Mouse (Mus musculus) lung, postnatal 0 days (tissue): Measurements from ENCODE around the gene Adgrf1. TPM values are rescaled to one million over a fixed set of nuclear protein-coding genes. Genes with fewer than 3 reads are reported as not detected.

Source experiments
- ATAC-seq: fragments of 200-750 bp; cut with Nextera tagmentation; 2 replicates; pipeline ENCODE4 v1.8.0; 2017; ENCODE audit warnings: moderate library complexity
- DNase-seq: peaks from one replicate; pipeline ENCODE4 v3.0.0-alpha.2; 2016; ENCODE audit warnings: low spot score
- H3K27ac ChIP-seq: fragments of 300-500 bp; sonication (generic); 2 replicates; pipeline ENCODE4 v1.5.1; 2014; ENCODE audit warnings: antibody characterized with exemption, mild to moderate bottlenecking, low read length, mixed read lengths
- H3K27me3 ChIP-seq: fragments of 300-500 bp; sonication (generic); replicated peaks from 2 replicates; pipeline ENCODE4 v1.6.1; 2014; ENCODE audit warnings: low read length, mixed read lengths; ENCODE audit not compliant: insufficient read depth
- H3K36me3 ChIP-seq: fragments of 300-500 bp; sonication (generic); 2 replicates; pipeline ENCODE4 v1.6.1; 2014; ENCODE audit warnings: low read length, mixed read lengths; ENCODE audit not compliant: insufficient read depth
- H3K4me1 ChIP-seq: fragments of 300-500 bp; sonication (generic); 2 replicates; pipeline ENCODE4 v1.6.1; 2014; ENCODE audit warnings: antibody characterized with exemption, low read depth, low read length, mixed read lengths; ENCODE audit not compliant: insufficient read depth
- H3K4me2 ChIP-seq: fragments of 300-500 bp; sonication (generic); replicated peaks from 2 replicates; pipeline ENCODE4 v1.6.1; 2014; ENCODE audit warnings: low read depth, mild to moderate bottlenecking, low read length, moderate library complexity, mixed read lengths
- H3K4me3 ChIP-seq: fragments of 300-500 bp; sonication (generic); 2 replicates; pipeline ENCODE4 v1.5.1; 2014; ENCODE audit warnings: low read depth, low read length
- H3K9ac ChIP-seq: fragments of 300-500 bp; sonication (generic); replicated peaks from 2 replicates; pipeline ENCODE4 v1.6.1; 2014; ENCODE audit warnings: low read depth, mild to moderate bottlenecking
- H3K9me3 ChIP-seq: fragments of 300-500 bp; sonication (generic); 2 replicates; pipeline ENCODE4 v1.6.1; 2016; ENCODE audit warnings: low read length, mixed read lengths
- CTCF ChIP-seq: IDR thresholded peaks from 2 replicates; pipeline ENCODE4 v1.5.1; 2016; ENCODE audit warnings: antibody characterized with exemption, mild to moderate bottlenecking
- EP300 ChIP-seq: IDR thresholded peaks from 2 replicates; pipeline ENCODE4 v1.6.1; 2016; ENCODE audit warnings: antibody characterized with exemption, mild to moderate bottlenecking, control low read depth
- WGBS: fragments of 180-500 bp; shearing (Covaris S2); extraction: QIAGEN DNeasy Blood & Tissue Kit; methylation state at CpG from one replicate; pipeline ENCODE4 v1.1.7; 2014; 5-methylcytosine and 5-hydroxymethylcytosine counted together
- polyA plus RNA-seq: library from polyadenylated mRNA; unstranded; fragments of >200 nt; fragmentation: Nextera tagmentation; extraction: Ambion mirVana; gene quantifications from 2 replicates; pipeline ENCODE4 v1.2.1, GENCODE M21; 2015

The Adgrf1 gene
- polyA plus RNA-seq, 1 experiment from 2014 or later: not detected

GRCm38 (mm10) chr17:43362362-43362761 lies 92.2 kb downstream of the Adgrf1 start:
- DNase-seq: peak; percentile 60
- Histone ChIP-seq H3K4me2 (peak overlapping the region; percentile 52), H3K27me3 (no peaks in the 10 kb centered on the region), H3K9me3 (no peaks in the 10 kb centered on the region), H3K4me1 (peaks cover 7% of the 10 kb centered on the region; the same call in 1 of the 2 replicates), H3K4me3 (peak overlapping the region; percentile 38), H3K9ac (no peak overlapping the region), H3K27ac (peak overlapping the region; percentile 22; the same call in 1 of the 2 replicates), H3K36me3 (no peaks in the 10 kb centered on the region)
- no peak for TF ChIP-seq CTCF
- no peak for TF ChIP-seq EP300
- 18% methylated on average over 11 of the region's 11 CpGs for WGBS
- ATAC-seq: 0 out of 2 replicates have a peak, but pooled peaks have one; percentile 29

- H3K36me3 ChIP-seq: no peaks in the 10 kb centered on the region
- no peak overlapping the region for H3K9ac ChIP-seq
- H3K4me1 ChIP-seq: peaks cover 7% of the 10 kb centered on the region; the same call in 1 of the 2 replicates
- DNase-seq (no peak), ATAC-seq (no peak)
- whole genome bisulfite sequencing: 59% methylated on average over 6 of the region's 6 CpGs
- peak overlapping the region; percentile 38; the same call in 1 of the 2 replicates for H3K4me3 ChIP-seq
- TF ChIP-seq EP300 (no peak), CTCF (no peak)
- no peaks in the 10 kb centered on the region for H3K27me3 ChIP-seq
- H3K27ac ChIP-seq: peak overlapping the region; percentile 22
- no peaks in the 10 kb centered on the region for H3K9me3 ChIP-seq
- H3K4me2 ChIP-seq: peak overlapping the region; percentile 52
Measured at GRCm38 (mm10) chr17:43362881-43363280, 92.8 kb downstream of the Adgrf1 start.

DNA sequence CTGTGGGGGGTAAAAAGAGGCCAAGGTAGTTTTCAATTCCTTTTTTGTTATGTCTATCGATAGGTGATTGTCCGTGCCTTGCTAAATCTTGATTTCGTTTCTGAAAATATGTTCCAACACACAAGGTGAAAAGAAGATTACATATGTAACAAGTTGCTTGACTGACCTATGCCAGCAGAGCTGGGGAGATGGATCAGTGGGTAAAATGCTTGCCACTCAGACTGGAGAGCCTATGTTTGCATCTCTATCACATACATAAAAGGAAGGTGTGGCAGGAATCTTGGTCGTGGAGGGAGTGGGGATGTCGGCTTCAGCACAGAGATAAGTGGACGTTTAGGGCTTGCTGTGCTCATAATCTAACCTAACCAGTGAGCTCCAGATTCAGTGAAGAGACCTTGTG lies 93.8 kb downstream of the Adgrf1 start:
- no peaks in the 10 kb centered on the region for H3K27me3 ChIP-seq
- H3K27ac ChIP-seq: peak overlapping the region; percentile 20; the same call in 1 of the 2 replicates
- H3K36me3 ChIP-seq: no peaks in the 10 kb centered on the region
- H3K9ac ChIP-seq: no peak overlapping the region
- no peak for ATAC-seq
- no peak overlapping the region for H3K4me3 ChIP-seq
- H3K4me1 ChIP-seq: 0 out of 2 replicates have a peak, but pooled peaks cover 3% of the 10 kb centered on the region
- H3K9me3 ChIP-seq: no peaks in the 10 kb centered on the region
- no peak for TF ChIP-seq CTCF
- no peak for TF ChIP-seq EP300
- 0 out of 2 replicates have a peak overlapping the region, but pooled peaks have one; percentile 20 for H3K4me2 ChIP-seq
- DNase-seq: no peak
- WGBS: 49% methylated on average over 6 of the region's 6 CpGs

- no peaks in the 10 kb centered on the region for H3K9me3 ChIP-seq
- DNase-seq (peak; percentile 74), ATAC-seq (peak; percentile 58)
- 0 out of 2 replicates have a peak, but pooled peaks cover 3% of the 10 kb centered on the region for H3K4me1 ChIP-seq
- H3K4me3 ChIP-seq: no peak overlapping the region
- H3K9ac ChIP-seq: no peak overlapping the region
- TF ChIP-seq EP300 (peak; percentile 88; the same call in 1 of the 2 replicates), CTCF (no peak)
- peak overlapping the region; percentile 55 for H3K27ac ChIP-seq
- no peaks in the 10 kb centered on the region for H3K27me3 ChIP-seq
- H3K36me3 ChIP-seq: no peaks in the 10 kb centered on the region
- H3K4me2 ChIP-seq: no peak overlapping the region
- 47% methylated on average over 6 of the region's 6 CpGs for WGBS
Measured at GRCm38 (mm10) chr17:43365297-43365696, 95.2 kb downstream of the Adgrf1 start.

DNA sequence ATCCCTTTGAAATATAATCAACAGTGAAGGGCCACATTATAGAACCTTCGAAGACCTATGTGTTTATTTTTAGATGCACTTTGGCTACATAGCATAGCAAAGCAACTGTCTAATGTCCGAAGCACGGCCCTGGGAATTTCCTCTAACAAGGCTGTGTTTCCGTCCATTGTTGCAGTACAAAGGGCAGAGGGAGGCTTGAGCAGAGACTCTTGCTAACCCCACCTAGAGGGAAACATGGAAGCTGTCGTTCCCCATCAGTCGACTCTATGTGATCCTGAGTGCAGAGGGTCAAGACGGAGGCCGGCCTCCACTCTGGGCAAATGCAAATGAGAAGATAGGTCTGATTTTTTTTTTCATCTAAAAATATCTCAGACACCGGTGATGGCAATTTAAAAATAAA lies 96.4 kb downstream of the Adgrf1 start:
- H3K27ac ChIP-seq: peak overlapping the region; percentile 68
- H3K4me1 ChIP-seq: 0 out of 2 replicates have a peak, but pooled peaks cover 3% of the 10 kb centered on the region
- H3K9me3 ChIP-seq: no peaks in the 10 kb centered on the region
- ATAC-seq (peak; percentile 76), DNase-seq (peak; percentile 72)
- peak; percentile 95 for TF ChIP-seq EP300
- peak; percentile 41; the same call in 1 of the 2 replicates for TF ChIP-seq CTCF
- 55% methylated on average over 9 of the region's 9 CpGs for WGBS
- H3K27me3 ChIP-seq: no peaks in the 10 kb centered on the region
- no peaks in the 10 kb centered on the region for H3K36me3 ChIP-seq
- no peak overlapping the region for H3K4me2 ChIP-seq
- no peak overlapping the region for H3K4me3 ChIP-seq
- H3K9ac ChIP-seq: no peak overlapping the region

GRCm38 (mm10) chr17:43368171-43368576 lies 98.0 kb downstream of the Adgrf1 start:
- ATAC-seq (no peak), DNase-seq (no peak)
- no peak overlapping the region for H3K4me3 ChIP-seq
- no peaks in the 10 kb centered on the region for H3K27me3 ChIP-seq
- no peak for TF ChIP-seq EP300
- TF ChIP-seq CTCF: no peak
- H3K36me3 ChIP-seq: no peaks in the 10 kb centered on the region
- H3K9ac ChIP-seq: no peak overlapping the region
- H3K27ac ChIP-seq: 0 out of 2 replicates have a peak overlapping the region, but pooled peaks have one; percentile 22
- no peak overlapping the region for H3K4me2 ChIP-seq
- no peaks in the 10 kb centered on the region for H3K9me3 ChIP-seq
- WGBS: 47% methylated on average over 5 of the region's 5 CpGs
- peaks cover 11% of the 10 kb centered on the region; the same call in 1 of the 2 replicates for H3K4me1 ChIP-seq
